Mouse (Mus musculus) forebrain, postnatal 0 days (tissue): ENCODE data around the gene Gm13288. TPM values are rescaled to one million over a fixed set of nuclear protein-coding genes. Genes with fewer than 3 reads are reported as not detected.
A peak's percentile ranks its signal among the peaks of the same experiment; 100 is the strongest.
"Not testable (repeated sequence)": the region's sequence is repeated elsewhere in the genome, so short reads cannot be mapped to it uniquely, and the experiment has no call there.

ENCODE experiments used
- ATAC-seq: fragments of 200-750 bp; cut with Nextera tagmentation; 2 replicates; pipeline ENCODE4 v1.8.0; 2017; ENCODE audit warnings: mild to moderate bottlenecking, moderate library complexity
- DNase-seq: peaks from one replicate; pipeline ENCODE4 v3.0.0-alpha.2; 2015
- H3K27ac ChIP-seq: fragments of 300-500 bp; sonication (generic); 2 replicates; pipeline ENCODE4 v1.5.1; 2014; ENCODE audit warnings: low read depth, mild to moderate bottlenecking, antibody characterized with exemption, low read length, moderate library complexity, mixed read lengths
- H3K27me3 ChIP-seq: fragments of 300-500 bp; sonication (generic); 2 replicates; pipeline ENCODE4 v1.6.1; 2014; ENCODE audit warnings: mild to moderate bottlenecking, low read length, mixed read lengths; ENCODE audit not compliant: insufficient read depth
- H3K36me3 ChIP-seq: fragments of 300-500 bp; sonication (generic); 2 replicates; pipeline ENCODE4 v1.6.1; 2014; ENCODE audit warnings: mild to moderate bottlenecking, moderate library complexity; ENCODE audit not compliant: insufficient read depth
- H3K4me1 ChIP-seq: fragments of 300-500 bp; sonication (generic); 2 replicates; pipeline ENCODE4 v1.6.1; 2014; ENCODE audit warnings: antibody characterized with exemption; ENCODE audit not compliant: insufficient read depth
- H3K4me2 ChIP-seq: fragments of 300-500 bp; sonication (generic); 2 replicates; pipeline ENCODE4 v1.6.1; 2014; ENCODE audit warnings: low read depth, mild to moderate bottlenecking, moderate library complexity
- H3K4me3 ChIP-seq: fragments of 300-500 bp; sonication (generic); 2 replicates; pipeline ENCODE4 v1.5.1; 2014; ENCODE audit warnings: low read depth, low read length, mixed read lengths
- H3K9ac ChIP-seq: fragments of 300-500 bp; sonication (generic); 2 replicates; pipeline ENCODE4 v1.6.1; 2014; ENCODE audit warnings: mild to moderate bottlenecking
- H3K9me3 ChIP-seq: fragments of 300-500 bp; sonication (generic); 2 replicates; pipeline ENCODE4 v1.6.1; 2016; ENCODE audit warnings: low read length
- CTCF ChIP-seq: sonication (generic); IDR thresholded peaks from 2 replicates; pipeline ENCODE4 v1.5.1; 2016; ENCODE audit warnings: antibody characterized with exemption, control low read depth, low read depth
- WGBS: fragments of 180-500 bp; shearing (Covaris S2); extraction: QIAGEN DNeasy Blood & Tissue Kit; methylation state at CpG from one replicate; pipeline ENCODE4 v1.1.7; 2014; 5-methylcytosine and 5-hydroxymethylcytosine counted together
- polyA plus RNA-seq: library from polyadenylated mRNA; unstranded; fragments of >200 nt; fragmentation: Nextera tagmentation; extraction: Ambion mirVana; gene quantifications from 2 replicates; pipeline ENCODE4 v1.2.1, GENCODE M21; 2015
- total RNA-seq: library from RNA; depleted of rRNA; stranded (reverse); fragments of >200 nt; gene quantifications from 2 replicates; pipeline ENCODE4 v1.2.3, GENCODE M21; 2014; rRNA removed

The Gm13288 gene
- total RNA-seq (not detected in 2 replicates), polyA plus RNA-seq (not detected in 2 replicates)

DNA sequence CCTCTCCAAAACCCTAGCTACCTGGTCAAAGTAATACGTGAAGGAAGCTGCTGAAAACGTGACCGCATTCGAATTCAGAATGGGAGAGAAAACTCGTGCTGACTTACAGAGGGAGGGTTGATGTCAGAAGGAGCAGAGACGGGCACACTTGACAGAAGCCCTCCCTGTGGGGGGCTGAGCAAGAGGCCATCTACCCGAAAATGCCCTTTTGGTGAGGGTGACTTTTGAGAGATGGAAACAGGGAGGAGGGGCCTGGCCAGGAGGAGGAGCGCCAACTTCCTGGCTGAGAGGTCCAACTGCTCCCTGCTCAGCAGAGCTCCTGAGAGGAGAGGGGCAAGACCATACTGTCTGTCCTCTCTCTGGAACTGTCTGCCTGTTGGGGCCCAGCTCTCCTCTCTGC lies at the start of gene Gm13288:
Gm13288 (plus strand) TSS at position 301 of the 400 bp plus-strand sequence.
- not testable (repeated sequence) for H3K9me3 ChIP-seq, H3K27me3 ChIP-seq, ATAC-seq, H3K4me1 ChIP-seq, H3K27ac ChIP-seq, H3K9ac ChIP-seq, H3K4me3 ChIP-seq, H3K36me3 ChIP-seq, DNase-seq
- peak within 1 kb of the TSS; percentile 45 for H3K4me2 ChIP-seq
- no CpG with 5 or more reads among the region's 8 CpGs for WGBS

- ATAC-seq, H3K27me3 ChIP-seq, H3K9me3 ChIP-seq, H3K36me3 ChIP-seq, H3K4me1 ChIP-seq: not testable (repeated sequence)
- peak overlapping the region; percentile 40 for H3K4me3 ChIP-seq
- peak overlapping the region; percentile 75 for H3K4me2 ChIP-seq
- H3K27ac ChIP-seq = peak overlapping the region; percentile 35; the same call in 1 of the 2 replicates
- H3K9ac ChIP-seq = peak overlapping the region; percentile 39; the same call in 1 of the 2 replicates
- peak; percentile 27 for DNase-seq
- 11% methylated on average over 28 of the region's 31 CpGs for WGBS
These were observed 48.5 kb upstream of the Gm13288 start for GRCm38 (mm10) chr4:88756581-88757513.

GRCm38 (mm10) chr4:88757628-88758031 lies 47.7 kb upstream of the Gm13288 start:
- ATAC-seq = peak; percentile 100
- peak overlapping the region; percentile 40 for H3K4me3 ChIP-seq
- peak overlapping the region; percentile 75 for H3K4me2 ChIP-seq
- not testable (repeated sequence) for H3K27me3 ChIP-seq, H3K4me1 ChIP-seq, H3K9me3 ChIP-seq, H3K36me3 ChIP-seq
- H3K27ac ChIP-seq = peak overlapping the region; percentile 35; the same call in 1 of the 2 replicates
- TF ChIP-seq CTCF = peak; percentile 77
- under 1% methylated on average over 21 of the region's 21 CpGs for WGBS
- H3K9ac ChIP-seq = peak overlapping the region; percentile 39; the same call in 1 of the 2 replicates
- DNase-seq = peak; percentile 85

- 92% methylated on average over 9 of the region's 9 CpGs for WGBS
- not testable (repeated sequence) for H3K27me3 ChIP-seq, H3K4me1 ChIP-seq, DNase-seq, H3K4me3 ChIP-seq, H3K36me3 ChIP-seq, ATAC-seq, H3K9me3 ChIP-seq, H3K27ac ChIP-seq, H3K9ac ChIP-seq, H3K4me2 ChIP-seq
These were observed 46.6 kb upstream of the Gm13288 start for GRCm38 (mm10) chr4:88758751-88759150.

DNA sequence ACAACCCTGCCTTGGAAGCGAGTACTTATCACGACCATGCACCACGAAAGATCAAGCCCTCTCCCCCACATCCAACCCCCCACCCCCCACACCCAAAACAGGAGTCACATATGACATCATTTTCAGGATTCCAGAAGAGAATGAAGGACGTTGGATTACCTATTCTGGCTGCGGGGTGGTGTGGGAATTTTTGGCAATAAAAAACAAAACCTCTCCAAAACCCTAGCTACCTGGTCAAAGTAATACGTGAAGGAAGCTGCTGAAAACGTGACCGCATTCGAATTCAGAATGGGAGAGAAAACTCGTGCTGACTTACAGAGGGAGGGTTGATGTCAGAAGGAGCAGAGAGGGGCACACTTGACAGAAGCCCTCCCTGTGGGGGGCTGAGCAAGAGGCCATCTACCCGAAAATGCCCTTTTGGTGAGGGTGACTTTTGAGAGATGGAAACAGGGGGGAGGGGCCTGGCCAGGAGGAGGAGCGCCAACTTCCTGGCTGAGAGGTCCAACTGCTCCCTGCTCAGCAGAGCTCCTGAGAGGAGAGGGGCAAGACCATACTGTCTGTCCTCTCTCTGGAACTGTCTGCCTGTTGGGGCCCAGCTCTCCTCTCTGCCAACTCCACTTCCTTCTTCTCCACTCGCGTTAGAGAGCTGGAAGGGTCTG lies 45.6 kb upstream of the Gm13288 start, which contains the start of gene Gm13283:
Gm13283 (plus strand) TSS at position 510 of the 659 bp plus-strand sequence.
- 34% methylated on average over 8 of the region's 14 CpGs for WGBS
- not testable (repeated sequence) for H3K9me3 ChIP-seq, ATAC-seq, H3K36me3 ChIP-seq, H3K27me3 ChIP-seq, H3K27ac ChIP-seq, H3K9ac ChIP-seq, H3K4me1 ChIP-seq, DNase-seq
- Histone ChIP-seq H3K4me2 (peak within 1 kb of the TSS; percentile 62), H3K4me3 (peak within 1 kb of the TSS; percentile 27)

DNA sequence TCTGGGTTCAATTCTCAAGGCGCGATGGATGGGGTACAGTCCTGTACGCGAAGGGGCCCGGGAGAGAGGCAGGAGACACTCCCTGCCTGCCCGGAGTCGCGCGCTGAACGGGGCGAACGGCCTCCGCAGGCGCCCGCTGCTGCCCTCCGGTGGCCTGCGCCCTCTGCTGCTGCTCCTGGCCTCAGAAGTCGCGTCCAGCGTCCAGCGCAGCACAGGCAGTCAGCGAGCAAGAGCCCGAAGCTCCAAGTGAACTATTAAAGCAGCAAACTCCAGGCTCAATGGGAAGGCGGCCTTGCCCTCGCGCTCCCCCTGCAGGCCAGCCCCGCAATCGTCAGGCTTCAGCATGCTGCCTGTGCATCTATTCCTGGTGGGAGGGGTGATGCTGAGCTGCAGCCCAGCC lies 44.9 kb upstream of the Gm13288 start:
- TF ChIP-seq CTCF = peak; percentile 62
- not testable (repeated sequence) for H3K27me3 ChIP-seq, H3K9ac ChIP-seq, H3K9me3 ChIP-seq, ATAC-seq, H3K4me1 ChIP-seq, H3K36me3 ChIP-seq, H3K27ac ChIP-seq
- Histone ChIP-seq H3K4me2 (peak overlapping the region; percentile 62), H3K4me3 (peak overlapping the region; percentile 27)
- peak; percentile 51 for DNase-seq
- WGBS = 0% methylated on average over 17 of the region's 28 CpGs

DNA sequence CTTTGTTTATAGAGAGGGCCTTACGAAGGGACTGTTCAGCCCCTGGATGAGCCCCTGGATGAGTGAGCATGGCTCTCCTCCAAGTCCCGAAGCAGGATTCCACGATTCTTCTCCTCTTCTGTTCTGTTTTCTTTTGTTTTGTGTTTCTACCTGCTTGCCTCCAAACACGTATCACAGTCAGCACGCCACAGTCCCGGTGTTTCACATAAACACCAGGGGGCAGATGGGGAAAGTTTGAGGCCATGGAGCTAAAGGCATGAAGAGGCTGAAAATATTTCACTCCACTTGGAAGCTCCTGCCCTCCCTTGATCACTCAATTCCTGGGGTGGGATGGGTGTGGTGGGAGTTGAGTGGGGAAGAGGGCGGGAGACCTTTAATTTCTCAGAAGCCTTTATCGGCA lies 43.6 kb upstream of the Gm13288 start:
- 59% methylated on average over 6 of the region's 8 CpGs for WGBS
- H3K36me3 ChIP-seq, H3K27me3 ChIP-seq, H3K27ac ChIP-seq, DNase-seq, H3K4me1 ChIP-seq, ATAC-seq, H3K9ac ChIP-seq, H3K4me3 ChIP-seq, H3K4me2 ChIP-seq, H3K9me3 ChIP-seq: not testable (repeated sequence)

DNA sequence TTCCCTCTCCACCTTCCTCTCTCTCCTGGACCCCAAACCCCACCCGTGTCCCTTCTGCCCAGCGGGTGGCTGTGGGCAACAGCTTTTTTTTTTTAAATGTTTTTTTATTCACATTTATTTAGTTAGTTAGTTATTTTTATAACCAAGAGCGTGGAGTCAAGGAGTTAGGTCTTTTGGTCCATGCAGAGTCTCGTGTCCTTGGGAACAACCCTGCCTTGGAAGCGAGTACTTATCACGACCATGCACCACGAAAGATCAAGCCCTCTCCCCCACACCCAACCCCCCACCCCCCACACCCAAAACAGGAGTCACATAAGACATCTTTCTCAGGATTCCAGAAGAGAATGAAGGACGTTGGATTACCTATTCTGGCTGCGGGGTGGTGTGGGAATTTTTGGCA lies 43.0 kb upstream of the Gm13288 start:
- H3K4me3 ChIP-seq, DNase-seq, ATAC-seq, H3K36me3 ChIP-seq, H3K9ac ChIP-seq, H3K4me2 ChIP-seq, H3K4me1 ChIP-seq, H3K27ac ChIP-seq, H3K9me3 ChIP-seq, H3K27me3 ChIP-seq: not testable (repeated sequence)
- WGBS = 60% methylated on average over 8 of the region's 9 CpGs
